9 mouse cellular contexts compared by ENCODE assay signal in the genomic region with DNA sequence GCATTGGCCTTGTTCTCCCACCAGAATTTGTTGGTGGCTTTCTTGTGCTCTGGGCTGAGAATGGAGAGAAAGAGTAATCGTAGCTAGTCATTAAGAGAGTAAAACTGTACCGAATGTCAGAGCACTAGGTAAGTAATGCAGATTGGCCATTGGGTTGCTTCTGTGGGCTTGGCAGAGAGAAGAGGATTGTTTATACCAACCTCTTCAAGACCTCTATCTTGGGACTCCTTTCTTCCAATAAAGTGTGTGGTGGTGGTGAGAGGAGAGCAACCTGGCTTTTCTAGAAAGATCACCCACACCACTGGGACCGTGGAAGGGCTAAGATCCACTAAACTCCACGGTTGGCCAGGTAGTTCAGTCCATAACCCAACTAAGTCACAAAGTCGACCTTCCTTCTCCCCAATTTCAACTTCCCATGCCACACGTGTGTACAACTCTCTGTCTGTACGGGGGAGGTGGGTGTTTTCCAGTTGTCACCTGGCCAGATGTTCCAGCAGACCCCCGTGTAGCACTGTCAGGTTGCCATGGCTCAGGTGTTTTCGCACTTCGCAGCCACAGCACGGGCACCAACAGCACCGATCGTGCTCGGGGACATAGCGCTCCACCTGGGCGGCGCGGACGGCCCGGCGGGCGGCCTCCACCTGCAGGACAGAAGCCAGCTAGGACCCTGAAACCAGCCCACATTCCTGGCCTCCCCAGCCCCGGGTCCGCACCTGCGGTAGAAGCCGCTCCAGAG. TPM values are rescaled to one million over a fixed set of nuclear protein-coding genes. Genes with fewer than 3 reads are reported as not detected.
A peak's percentile ranks its signal among the peaks of the same experiment; 100 is the strongest.
DNase-seq lines count a peak whose midpoint lies in the region; ATAC-seq and TF ChIP-seq lines count a peak whose summit lies in the region.
"Had no signal": no experiment of that assay in that cellular context is flagged by ENCODE, and none has a peak within 500 bp of the region (broad histone marks: within the 10 kb centered on the region; RNA-seq: fewer than 3 reads in every experiment).

No protein-coding gene starts in this region.

- ATAC-seq in hindbrain, embryonic 14.5 days (ENCODE audit: low FRiP score): peak; percentile 73
- ATAC-seq in midbrain, embryonic 14.5 days (ENCODE audit: low FRiP score, low TSS enrichment): peak; percentile 72
- ATAC-seq in granulocyte monocyte progenitor cell, adult 5-6 weeks (replicated peaks; ENCODE audit: poor library complexity, severe bottlenecking): no peak

- H3K4me3 ChIP-seq in left cerebral cortex, adult 2 months: peak overlapping the region; percentile 79
- H3K4me3 ChIP-seq in embryonic facial prominence, embryonic 10.5 days: peak overlapping the region; percentile 88
- H3K4me3 ChIP-seq in hindbrain, embryonic 14.5 days (replicated peaks; ENCODE audit: low read length): peak overlapping the region; percentile 86
- H3K4me3 ChIP-seq in midbrain, embryonic 14.5 days (replicated peaks; ENCODE audit: low read depth, low read length): peak overlapping the region; percentile 76

- peaks cover 40% of the 10 kb centered on the region for H3K36me3 ChIP-seq in embryonic facial prominence, embryonic 10.5 days (replicated peaks)
- peaks cover 30% of the 10 kb centered on the region for H3K36me3 ChIP-seq in hindbrain, embryonic 14.5 days (replicated peaks; ENCODE audit: control insufficient read depth, insufficient read depth)
- peaks cover 32% of the 10 kb centered on the region for H3K36me3 ChIP-seq in midbrain, embryonic 14.5 days (ENCODE audit: control insufficient read depth, insufficient read depth, low read length)

- TF ChIP-seq CTCF in left cerebral cortex, adult 2 months (IDR thresholded peaks at IDR 0.05): no peak

- H3K9ac ChIP-seq in hindbrain, embryonic 14.5 days: peak overlapping the region; percentile 95
- H3K9ac ChIP-seq in midbrain, embryonic 14.5 days (replicated peaks; ENCODE audit: low read length): peak overlapping the region; percentile 78

- peaks cover 9% of the 10 kb centered on the region for H3K4me1 ChIP-seq in embryonic facial prominence, embryonic 10.5 days
- peaks cover 7% of the 10 kb centered on the region for H3K4me1 ChIP-seq in hindbrain, embryonic 14.5 days (replicated peaks; ENCODE audit: control insufficient read depth, insufficient read depth, low read length)
- H3K4me1 ChIP-seq in midbrain, embryonic 14.5 days (ENCODE audit: control insufficient read depth, insufficient read depth, low read length): peaks cover 6% of the 10 kb centered on the region; the same call in 1 of the 2 replicates

- H3K27me3 ChIP-seq in embryonic facial prominence, embryonic 10.5 days (replicated peaks; ENCODE audit: low read depth, poor library complexity, severe bottlenecking): no peaks in the 10 kb centered on the region
- H3K27me3 ChIP-seq in hindbrain, embryonic 14.5 days (ENCODE audit: control insufficient read depth, insufficient read depth, low read length): no peaks in the 10 kb centered on the region
- no peaks in the 10 kb centered on the region for H3K27me3 ChIP-seq in midbrain, embryonic 14.5 days (ENCODE audit: control insufficient read depth, insufficient read depth, low read length)

- H3K9me3 ChIP-seq in embryonic facial prominence, embryonic 10.5 days: no peaks in the 10 kb centered on the region
- H3K9me3 ChIP-seq in hindbrain, embryonic 14.5 days (ENCODE audit: control insufficient read depth, low read length): no peaks in the 10 kb centered on the region
- H3K9me3 ChIP-seq in midbrain, embryonic 14.5 days (ENCODE audit: control insufficient read depth, low read length): no peaks in the 10 kb centered on the region

- DNase-seq in left cerebral cortex, adult 2 months (ENCODE audit: extremely low spot score in 1 of 2, low spot score in 2 of 2): no peak
- DNase-seq in left cerebral cortex, postnatal 14 days (ENCODE audit: low spot score in 2 of 2): no peak
- DNase-seq in embryonic facial prominence, embryonic 10.5 days (ENCODE audit: low spot score): no peak
- no peak for DNase-seq in hindbrain, embryonic 14.5 days (ENCODE audit: low spot score)
- no peak for DNase-seq in midbrain, embryonic 14.5 days
- DNase-seq in left cerebral cortex, adult 18-20 months (ENCODE audit: low spot score in 2 of 2): no peak
- no peak for DNase-seq in left cerebral cortex, adult 8-10 months (ENCODE audit: low spot score in 2 of 2)

- intact Hi-C loops in left cerebral cortex, adult 2 months (cut with DNase I): no loop called here
- intact Hi-C loops in left cerebral cortex, postnatal 14 days (cut with DNase I): no loop called here

- peak overlapping the region; percentile 94 for H3K4me2 ChIP-seq in hindbrain, embryonic 14.5 days (replicated peaks)
- H3K4me2 ChIP-seq in midbrain, embryonic 14.5 days (ENCODE audit: low read length): peak overlapping the region; percentile 91

- 8% methylated on average over 26 of the region's 26 CpGs for WGBS in embryonic facial prominence, embryonic 10.5 days
- WGBS in hindbrain, embryonic 14.5 days: 9% methylated on average over 26 of the region's 26 CpGs
- 8% methylated on average over 26 of the region's 26 CpGs for WGBS in midbrain, embryonic 14.5 days

- peak overlapping the region; percentile 88 for H3K27ac ChIP-seq in left cerebral cortex, adult 2 months
- peak overlapping the region; percentile 91 for H3K27ac ChIP-seq in embryonic facial prominence, embryonic 10.5 days (replicated peaks)
- H3K27ac ChIP-seq in hindbrain, embryonic 14.5 days: peak overlapping the region; percentile 90
- H3K27ac ChIP-seq in midbrain, embryonic 14.5 days (replicated peaks; ENCODE audit: low read depth, low read length): peak overlapping the region; percentile 86

RNA-seq across cellular contexts. Expression of a gene that starts 1.0 kb away (rescaled TPM):
- total RNA-seq in left cerebral cortex, adult 2 months (2021): 10 to 100 TPM; 19.9 to 22.2 TPM
- 10 to 100 TPM; 16.2 to 21.2 TPM for total RNA-seq in left cerebral cortex, postnatal 14 days (2021)
- polyA plus RNA-seq in embryonic facial prominence, embryonic 10.5 days (2016; fragmentation: Nextera tagmentation; extraction: Ambion mirVana): 21.6 and 28.4 TPM in 2 replicates
- 23.3 and 28.2 TPM in 2 replicates for polyA plus RNA-seq in hindbrain, embryonic 14.5 days (2014; fragmentation: Nextera tagmentation; extraction: Ambion mirVana)
- polyA plus RNA-seq in midbrain, embryonic 14.5 days (2014; fragmentation: Nextera tagmentation; extraction: Ambion mirVana): 33.3 and 36.4 TPM in 2 replicates
- total RNA-seq in granulocyte monocyte progenitor cell, adult 5-6 weeks (2014; fragmentation: Nextera tagmentation): 22.4 and 46.8 TPM in 2 replicates
- total RNA-seq in granulocyte monocyte progenitor cell, adult 5-6 weeks (2017): 22.5 and 45.1 TPM in 2 replicates
- 10 to 100 TPM; 18.9 to 19.0 TPM for total RNA-seq in left cerebral cortex, adult 18-20 months (2021)
- 10 to 100 TPM; 17.6 to 25.7 (median 18.8) TPM for total RNA-seq in left cerebral cortex, adult 8-10 months (2022)

RNA-seq across cellular contexts. Expression of a gene that starts 9.9 kb away (rescaled TPM):
- total RNA-seq in left cerebral cortex, adult 2 months (2021): 10 to 100 TPM; 66.8 to 70.2 TPM
- total RNA-seq in left cerebral cortex, postnatal 14 days (2021): 10 to 100 TPM; 68.5 to 74.8 TPM
- 178 and 179 TPM in 2 replicates for polyA plus RNA-seq in embryonic facial prominence, embryonic 10.5 days (2016; fragmentation: Nextera tagmentation; extraction: Ambion mirVana)
- polyA plus RNA-seq in hindbrain, embryonic 14.5 days (2014; fragmentation: Nextera tagmentation; extraction: Ambion mirVana): 289 and 299 TPM in 2 replicates
- 329 and 359 TPM in 2 replicates for polyA plus RNA-seq in midbrain, embryonic 14.5 days (2014; fragmentation: Nextera tagmentation; extraction: Ambion mirVana)
- total RNA-seq in granulocyte monocyte progenitor cell, adult 5-6 weeks (2014; fragmentation: Nextera tagmentation): 52.2 and 78.5 TPM in 2 replicates
- 37.7 and 39.6 TPM in 2 replicates for total RNA-seq in granulocyte monocyte progenitor cell, adult 5-6 weeks (2017)
- 10 to 100 TPM; 70.6 to 71.0 TPM for total RNA-seq in left cerebral cortex, adult 18-20 months (2021)
- 10 to 100 TPM; 67.4 to 74.5 (median 72.5) TPM for total RNA-seq in left cerebral cortex, adult 8-10 months (2022)

RNA-seq across cellular contexts. Expression of a gene that starts 10.4 kb away (rescaled TPM):
- 100 to 1,000 TPM; 644 to 664 TPM for total RNA-seq in left cerebral cortex, adult 2 months (2021)
- 100 to 1,000 TPM; 572 to 612 TPM for total RNA-seq in left cerebral cortex, postnatal 14 days (2021)
- polyA plus RNA-seq in embryonic facial prominence, embryonic 10.5 days (2016; fragmentation: Nextera tagmentation; extraction: Ambion mirVana): 2,417 and 2,419 TPM in 2 replicates
- polyA plus RNA-seq in hindbrain, embryonic 14.5 days (2014; fragmentation: Nextera tagmentation; extraction: Ambion mirVana): 1,177 and 1,438 TPM in 2 replicates
- 1,282 and 1,427 TPM in 2 replicates for polyA plus RNA-seq in midbrain, embryonic 14.5 days (2014; fragmentation: Nextera tagmentation; extraction: Ambion mirVana)
- 4,415 and 4,988 TPM in 2 replicates for total RNA-seq in granulocyte monocyte progenitor cell, adult 5-6 weeks (2014; fragmentation: Nextera tagmentation)
- total RNA-seq in granulocyte monocyte progenitor cell, adult 5-6 weeks (2017): 2,316 and 2,478 TPM in 2 replicates
- total RNA-seq in left cerebral cortex, adult 18-20 months (2021): 100 to 1,000 TPM; 755 to 756 TPM
- total RNA-seq in left cerebral cortex, adult 8-10 months (2022): 100 to 1,000 TPM; 768 to 851 (median 802) TPM

RNA-seq across cellular contexts. Expression of a gene that starts 20.7 kb away (rescaled TPM):
- total RNA-seq in left cerebral cortex, adult 2 months (2021): 10 to 100 TPM; 25.3 to 28.4 TPM
- 10 to 100 TPM; 35.8 to 45.1 TPM for total RNA-seq in left cerebral cortex, postnatal 14 days (2021)
- 13.4 and 16.1 TPM in 2 replicates for polyA plus RNA-seq in embryonic facial prominence, embryonic 10.5 days (2016; fragmentation: Nextera tagmentation; extraction: Ambion mirVana)
- 65.2 and 65.8 TPM in 2 replicates for polyA plus RNA-seq in hindbrain, embryonic 14.5 days (2014; fragmentation: Nextera tagmentation; extraction: Ambion mirVana)
- 42.9 and 46.8 TPM in 2 replicates for polyA plus RNA-seq in midbrain, embryonic 14.5 days (2014; fragmentation: Nextera tagmentation; extraction: Ambion mirVana)
- 32.3 and 35.5 TPM in 2 replicates for total RNA-seq in granulocyte monocyte progenitor cell, adult 5-6 weeks (2014; fragmentation: Nextera tagmentation)
- 33.5 and 34.2 TPM in 2 replicates for total RNA-seq in granulocyte monocyte progenitor cell, adult 5-6 weeks (2017)
- 10 to 100 TPM; 24.5 to 31.8 TPM for total RNA-seq in left cerebral cortex, adult 18-20 months (2021)
- total RNA-seq in left cerebral cortex, adult 8-10 months (2022): 10 to 100 TPM; 30.5 to 34.1 (median 31.8) TPM

RNA-seq across cellular contexts. Expression of a gene that starts 23.6 kb away (rescaled TPM):
- not detected for total RNA-seq in left cerebral cortex, adult 2 months (2021)
- not detected for total RNA-seq in left cerebral cortex, postnatal 14 days (2021)
- not detected in 2 replicates for polyA plus RNA-seq in embryonic facial prominence, embryonic 10.5 days (2016; fragmentation: Nextera tagmentation; extraction: Ambion mirVana)
- polyA plus RNA-seq in hindbrain, embryonic 14.5 days (2014; fragmentation: Nextera tagmentation; extraction: Ambion mirVana): not detected in 2 replicates
- not detected in 2 replicates for polyA plus RNA-seq in midbrain, embryonic 14.5 days (2014; fragmentation: Nextera tagmentation; extraction: Ambion mirVana)
- total RNA-seq in granulocyte monocyte progenitor cell, adult 5-6 weeks (2014; fragmentation: Nextera tagmentation): not detected in 2 replicates
- not detected in 2 replicates for total RNA-seq in granulocyte monocyte progenitor cell, adult 5-6 weeks (2017)
- total RNA-seq in left cerebral cortex, adult 18-20 months (2021): not detected
- total RNA-seq in left cerebral cortex, adult 8-10 months (2022): not detected
- polyA plus RNA-seq: brain, embryonic 14.5 days had no signal
